Mouse (Mus musculus) inflammation-experienced regulatory T-cells, adult 6 months (primary cell): Measurements from ENCODE around the gene Fbxo44. TPM values are rescaled to one million over a fixed set of nuclear protein-coding genes. Genes with fewer than 3 reads are reported as not detected.
"Not testable (repeated sequence)": the region's sequence is repeated elsewhere in the genome, so short reads cannot be mapped to it uniquely, and the experiment has no call there.

Experiments used
- ATAC-seq: one replicate; pipeline ENCODE4 v1.8.0; 2017
- polyA plus RNA-seq, 3 experiments: library from polyadenylated mRNA; unstranded; fragments of 100-300 nt; shearing (Covaris generic); gene quantifications; one replicate each; pipeline ENCODE4 v1.2.1; 2017

Fbxo44 gene
- 1 to 10 TPM in 2 of 3 experiments, under 1 TPM in 1; 0.44 to 4.3 (median 4.1) TPM for polyA plus RNA-seq

DNA sequence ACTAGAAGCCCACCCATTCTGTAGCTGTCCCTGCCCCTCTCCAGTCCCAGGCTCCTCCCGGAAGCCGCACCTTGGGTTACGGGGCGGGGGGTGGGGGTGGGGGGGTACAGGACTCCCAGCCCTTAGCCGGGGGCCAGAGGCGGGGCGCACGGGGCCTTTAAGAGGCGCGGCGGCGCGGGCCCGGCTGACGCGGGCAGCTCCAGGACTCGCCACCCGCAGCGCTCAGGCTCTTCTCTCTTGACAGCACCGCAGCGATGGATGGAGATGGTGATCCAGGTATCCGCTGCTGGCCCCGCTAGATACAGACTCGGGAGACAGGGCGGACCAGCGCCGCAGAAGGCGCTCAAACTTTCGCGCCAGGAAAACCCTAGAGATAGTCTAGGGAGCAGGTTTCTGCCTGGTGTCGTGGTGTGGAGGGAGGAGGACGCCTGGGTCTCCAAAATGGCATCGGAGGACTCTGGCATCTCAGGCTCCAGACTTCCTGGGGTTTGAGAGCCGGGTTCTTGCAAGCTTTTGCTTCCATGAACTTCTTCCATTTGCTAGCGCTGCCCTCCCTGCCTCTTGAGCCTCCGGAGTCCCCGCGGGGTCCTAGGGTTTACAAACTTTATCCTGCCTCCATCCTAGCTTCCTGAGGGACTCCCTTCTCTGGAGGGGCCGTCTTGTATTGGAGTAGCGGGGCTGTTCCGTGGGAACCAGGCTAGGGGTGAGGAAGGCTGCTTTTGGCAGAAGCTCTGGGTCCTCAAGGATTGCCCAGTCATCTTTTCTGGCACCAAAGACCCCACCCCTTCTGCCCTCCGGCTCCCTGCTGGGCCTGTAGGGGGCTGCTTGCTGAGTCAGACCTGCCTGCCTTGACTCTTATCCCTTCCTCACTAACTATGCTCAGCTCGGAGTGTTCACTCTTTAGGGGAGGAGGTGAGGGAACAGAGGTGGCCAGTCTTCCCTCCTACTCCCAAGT, at the start of gene Fbxo44, which contains the start of gene Fbxo2:
Gene Fbxo44, minus strand, starts transcription at position 47 of the 955 bp plus-strand sequence.
Gene Fbxo2, plus strand, starts transcription at position 186 of the 955 bp plus-strand sequence.
- peak; percentile 3 for ATAC-seq

GRCm38 (mm10) chr4:148204873-148205232, 44.6 kb upstream of the Fbxo44 start:
- no peak for ATAC-seq

GRCm38 (mm10) chr4:148204061-148204872, 44.0 kb upstream of the Fbxo44 start:
- ATAC-seq, result no peak

GRCm38 (mm10) chr4:148203557-148203956, 43.3 kb upstream of the Fbxo44 start:
- ATAC-seq, result no peak

DNA sequence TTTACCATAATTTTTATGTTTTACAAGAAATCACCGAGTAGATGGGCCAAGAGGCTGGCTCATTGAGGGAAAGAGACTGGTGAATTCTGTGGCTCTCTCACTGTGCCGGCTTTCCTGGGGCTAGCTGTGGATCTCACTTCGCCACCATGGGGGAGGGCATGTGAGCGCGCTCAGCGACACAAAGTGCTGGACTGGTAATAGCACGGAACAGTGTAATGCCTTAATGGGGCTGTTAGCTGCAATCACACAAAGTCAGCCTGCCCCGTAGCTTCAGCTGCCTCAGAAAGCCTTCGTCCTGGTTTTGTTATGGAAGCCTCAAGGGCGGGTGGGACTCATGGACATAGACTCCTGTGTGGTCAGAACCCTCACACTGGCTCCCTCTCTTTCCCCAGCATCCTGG, 38.4 kb upstream of the Fbxo44 start:
- ATAC-seq, result no peak

- no peak for ATAC-seq
Measured at GRCm38 (mm10) chr4:148194400-148194799, 34.1 kb upstream of the Fbxo44 start.

GRCm38 (mm10) chr4:148192707-148193245, 32.5 kb upstream of the Fbxo44 start:
- ATAC-seq, result no peak

DNA sequence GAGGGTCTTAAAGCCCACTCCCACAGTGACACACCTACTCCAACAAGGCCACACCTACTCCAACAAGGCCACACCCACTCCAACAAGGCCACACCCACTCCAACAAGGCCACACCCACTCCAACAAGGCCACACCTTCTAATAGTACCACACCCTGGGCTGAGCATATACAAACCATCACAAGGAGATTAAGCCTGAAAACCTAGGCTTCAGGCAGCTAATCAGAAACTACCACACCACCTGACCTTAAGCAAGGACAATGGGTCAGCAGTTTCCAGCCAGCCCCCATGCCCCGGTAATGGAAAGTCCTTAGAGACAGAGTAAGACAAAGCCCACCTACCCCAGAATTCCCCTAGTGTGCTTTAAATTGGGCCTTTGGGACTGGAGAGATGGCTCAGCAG, 28.5 kb upstream of the Fbxo44 start:
- ATAC-seq, result not testable (repeated sequence)

DNA sequence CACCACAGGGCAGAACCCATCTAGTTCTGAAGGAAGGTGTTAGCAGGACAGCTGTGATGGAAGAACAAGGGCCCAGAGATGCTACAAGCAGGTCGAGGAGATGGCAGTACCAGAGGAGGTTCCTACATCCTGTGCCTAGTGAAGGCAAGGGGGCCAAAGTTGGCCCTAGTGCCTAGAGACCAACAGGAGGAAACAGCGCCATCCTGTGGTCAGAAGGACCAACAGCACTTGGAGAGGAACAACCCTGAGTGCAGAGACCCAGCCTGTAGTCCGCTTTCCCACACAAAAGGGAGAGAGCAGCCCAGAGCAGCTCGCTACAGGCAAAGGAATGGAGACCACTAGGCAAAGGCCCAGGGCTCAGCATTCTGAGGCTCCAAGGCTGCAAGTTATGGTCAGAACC, 25.5 kb upstream of the Fbxo44 start:
- ATAC-seq, result no peak

DNA sequence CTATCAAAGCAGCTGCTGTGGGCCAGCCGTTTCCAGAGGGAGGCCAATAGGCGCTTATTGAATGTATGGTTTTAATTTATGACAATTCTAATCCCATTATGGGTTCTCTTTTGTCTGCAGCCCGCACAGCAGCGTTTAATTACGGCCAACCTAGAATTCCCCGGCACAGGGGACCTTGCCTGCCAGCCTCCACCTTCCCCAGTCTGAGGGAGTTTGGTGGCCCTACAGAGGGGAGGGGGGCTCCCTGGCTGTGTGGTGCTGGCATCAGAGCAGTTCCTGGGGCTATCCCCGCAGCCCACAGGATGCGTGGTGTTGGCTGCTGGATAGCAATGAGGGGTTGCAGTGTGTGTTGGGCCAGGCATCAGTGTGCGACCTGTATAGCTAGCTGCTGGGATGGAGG, 24.3 kb upstream of the Fbxo44 start:
- no peak for ATAC-seq

DNA sequence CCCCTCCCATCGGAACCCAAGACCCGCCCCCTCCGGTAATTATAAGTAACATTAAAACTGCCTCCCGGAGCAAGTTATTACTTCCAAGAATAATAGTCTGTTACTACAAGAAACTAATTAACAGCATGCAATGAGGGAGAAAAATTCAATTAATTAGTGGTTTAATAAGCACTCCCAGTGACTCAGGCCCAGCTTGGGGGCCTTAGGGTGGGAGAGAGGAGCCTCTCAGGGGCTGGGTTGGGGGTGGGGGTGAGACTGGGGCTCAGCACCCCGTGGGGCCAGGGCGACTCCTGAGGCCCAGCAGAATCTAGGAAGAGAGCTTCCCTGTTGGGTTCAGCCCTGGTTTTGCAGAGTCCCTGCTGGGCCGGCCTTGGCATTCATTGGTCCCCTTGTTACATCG, 22.1 kb upstream of the Fbxo44 start:
- no peak for ATAC-seq

- no peak for ATAC-seq
Measured at GRCm38 (mm10) chr4:148181483-148181882, 21.2 kb upstream of the Fbxo44 start.

- ATAC-seq, result no peak
Measured at GRCm38 (mm10) chr4:148177716-148178115, 17.4 kb upstream of the Fbxo44 start.

DNA sequence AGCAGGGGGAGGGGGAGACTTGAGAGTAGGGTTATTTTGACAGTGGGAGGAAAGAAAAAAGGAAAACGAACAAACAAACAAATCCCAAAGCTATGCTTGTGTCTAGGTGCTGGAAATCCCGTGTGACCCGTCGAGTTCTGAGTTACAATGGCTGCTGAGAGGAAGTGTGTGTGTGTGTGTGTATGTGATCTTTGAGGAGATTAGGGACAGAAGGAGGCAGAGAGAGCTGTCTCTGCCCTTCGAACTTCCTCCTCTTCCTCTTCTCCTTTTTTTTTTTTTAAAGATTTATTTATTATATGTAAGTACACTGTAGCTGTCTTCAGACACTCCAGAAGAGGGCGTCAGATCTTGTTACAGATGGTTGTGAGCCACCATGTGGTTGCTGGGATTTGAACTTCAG, 16.3 kb upstream of the Fbxo44 start:
- not testable (repeated sequence) for ATAC-seq

GRCm38 (mm10) chr4:148174495-148174862, 14.2 kb upstream of the Fbxo44 start:
- ATAC-seq, result no peak

DNA sequence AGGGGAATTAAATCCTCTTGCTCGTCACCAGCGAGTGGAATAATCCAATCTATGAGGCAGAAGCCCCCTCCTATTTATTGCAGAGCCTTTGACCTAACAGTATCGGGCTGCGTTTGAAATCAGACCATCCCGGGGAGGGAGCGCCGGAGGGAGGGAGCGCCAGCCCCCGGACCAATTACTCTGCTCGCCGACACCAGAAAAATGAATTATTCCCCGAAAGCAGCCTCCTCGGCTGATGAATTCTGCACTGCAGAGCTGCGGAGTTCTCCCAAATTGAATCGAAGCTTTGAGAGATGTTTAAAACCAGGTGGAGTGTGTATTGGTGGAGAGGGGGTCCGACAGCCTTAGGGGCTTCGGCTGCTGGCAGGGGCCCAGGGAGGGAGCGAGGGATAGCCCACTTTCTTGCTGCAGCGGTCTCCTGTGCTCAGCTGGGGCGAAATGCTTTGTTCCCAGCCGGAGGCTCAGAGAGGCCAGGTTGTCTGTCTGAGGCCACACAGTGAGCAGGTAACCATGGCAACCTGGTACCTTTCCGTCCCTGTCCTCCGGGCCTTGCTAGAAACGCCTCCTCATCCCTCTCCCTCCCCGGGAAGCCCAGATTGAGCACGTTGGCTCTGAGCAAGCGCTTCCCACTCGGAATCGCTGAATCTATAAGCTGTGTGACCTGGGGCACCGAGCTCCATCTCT, 13.7 kb upstream of the Fbxo44 start:
- no peak for ATAC-seq

GRCm38 (mm10) chr4:148171261-148171660, 11.0 kb upstream of the Fbxo44 start:
- no peak for ATAC-seq

- peak; percentile 49 for ATAC-seq
Measured at GRCm38 (mm10) chr4:148170842-148171241, 10.6 kb upstream of the Fbxo44 start.

DNA sequence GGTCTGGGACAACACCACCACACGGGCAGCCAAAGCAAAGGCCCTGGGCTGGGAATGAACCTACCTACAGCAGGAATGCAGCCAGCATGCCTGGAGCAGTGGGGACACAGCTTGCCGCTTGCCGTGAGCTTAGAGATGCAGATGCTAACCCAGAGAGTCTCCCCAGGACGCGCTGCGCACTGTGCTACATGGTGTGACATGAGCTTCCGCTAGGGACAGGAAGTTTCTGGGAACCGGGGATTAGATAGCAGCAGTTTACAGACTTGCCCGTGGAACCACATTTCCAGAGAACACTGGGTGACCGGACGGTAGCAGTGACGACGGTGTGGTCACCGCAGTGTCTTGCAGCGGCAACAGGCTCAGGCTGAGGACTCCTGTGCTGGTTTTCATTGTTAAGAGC, 9.3 kb upstream of the Fbxo44 start:
- ATAC-seq, result no peak

DNA sequence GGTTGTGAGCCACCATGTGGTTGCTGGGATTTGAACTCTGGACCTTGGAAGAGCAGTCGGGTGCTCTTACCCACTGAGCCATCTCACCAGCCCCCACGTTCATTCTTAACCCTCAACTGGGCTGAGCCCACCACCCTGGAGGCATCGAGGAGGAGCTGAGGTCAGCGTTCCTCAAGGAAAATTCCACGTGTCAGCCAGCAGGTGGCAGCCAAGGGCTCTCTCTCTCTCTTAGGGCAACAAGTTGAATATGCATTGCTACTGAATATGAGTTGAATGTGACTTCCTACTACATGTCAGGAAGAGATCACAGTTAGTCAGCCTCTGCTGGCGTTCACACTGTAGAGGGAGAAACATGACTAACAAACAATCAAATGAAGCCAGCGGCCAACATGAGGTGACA, 8.0 kb upstream of the Fbxo44 start:
- ATAC-seq, result peak; percentile 49

GRCm38 (mm10) chr4:148166986-148167385, 6.7 kb upstream of the Fbxo44 start:
- no peak for ATAC-seq

GRCm38 (mm10) chr4:148166431-148166830, 6.1 kb upstream of the Fbxo44 start:
- no peak for ATAC-seq

GRCm38 (mm10) chr4:148165551-148165950, 5.3 kb upstream of the Fbxo44 start:
- no peak for ATAC-seq
